ENCODE assay signal across 8 mouse cellular contexts in the genomic region with DNA sequence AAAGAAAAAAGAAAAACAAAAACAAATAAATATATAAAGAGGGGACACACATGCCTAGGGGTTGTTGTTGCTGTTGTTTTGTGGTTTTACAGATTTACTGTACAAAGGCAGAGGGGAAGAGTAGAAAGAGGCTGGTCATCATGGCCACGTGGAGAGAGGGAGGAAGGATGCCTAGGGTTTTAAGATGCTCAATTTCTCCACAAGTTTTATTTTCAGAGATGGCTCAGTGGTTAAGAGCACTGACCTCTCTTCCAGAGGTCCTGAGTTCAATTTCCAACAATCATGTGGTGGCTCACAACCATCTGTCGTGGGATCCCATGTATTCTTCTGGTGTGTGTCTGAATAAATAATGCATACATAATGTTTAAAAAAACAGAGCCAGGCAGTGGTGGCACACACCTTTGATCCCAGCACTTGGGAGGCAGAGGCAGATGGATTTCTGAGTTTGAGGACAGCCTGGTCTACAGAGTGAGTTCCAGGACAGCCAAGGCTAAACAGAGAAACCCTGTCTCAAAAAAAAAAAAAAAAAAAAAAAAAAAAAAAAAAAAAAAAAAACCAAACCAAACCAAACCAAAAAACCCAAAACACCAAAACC.
DNase-seq lines count a peak whose midpoint lies in the region; ATAC-seq and TF ChIP-seq lines count a peak whose summit lies in the region.
"Not testable (repeated sequence)": the region's sequence is repeated elsewhere in the genome, so short reads cannot be mapped to it uniquely, and the experiment has no call there.

No protein-coding gene starts in this region.

- not testable (repeated sequence) for H3K36me3 ChIP-seq in kidney, adult 2 months (ENCODE audit: control insufficient read depth, insufficient read depth, low read length); limb, embryonic 14.5 days (ENCODE audit: control insufficient read depth, insufficient read depth, low read length); splenic B cell, adult 2 months (ENCODE audit: control insufficient read depth, insufficient read depth, low read length, poor library complexity, severe bottlenecking)

- not testable (repeated sequence) for TF ChIP-seq CTCF in kidney, adult 2 months (conservative IDR thresholded peaks at IDR 0.05; ENCODE audit: insufficient read depth, insufficient read length, low read depth, low read length)

- H3K27me3 ChIP-seq in kidney, adult 2 months (replicated peaks; ENCODE audit: control insufficient read depth, insufficient read depth, low read length); limb, embryonic 14.5 days (ENCODE audit: control insufficient read depth, insufficient read depth, low read length); splenic B cell, adult 2 months (ENCODE audit: control insufficient read depth, insufficient read depth, low read length, poor library complexity, severe bottlenecking): not testable (repeated sequence)

- DNase-seq in B cell, adult 2 months = peak; percentile 18 to 25
- peak; percentile 40 for DNase-seq in adrenal gland, postnatal 14 days
- DNase-seq in embryo, embryonic 11.5 days (ENCODE audit: low read depth, low spot score) = peak; percentile 66
- DNase-seq in heart, adult 18-20 months = peak; percentile 13 to 34
- peak; percentile 37 for DNase-seq in kidney, adult 2 months
- DNase-seq in limb, embryonic 14.5 days (ENCODE audit: low spot score) = peak; percentile 84
- DNase-seq in splenic B cell, adult 2 months (ENCODE audit: low read depth, low spot score) = peak; percentile 71

- WGBS in kidney, adult 2 months = 71% methylated on average over 2 of the region's 2 CpGs
- WGBS in limb, embryonic 14.5 days = 68% methylated on average over 2 of the region's 2 CpGs

- H3K9me3 ChIP-seq in limb, embryonic 14.5 days (ENCODE audit: control insufficient read depth, low read length) = not testable (repeated sequence)

- H3K4me2 ChIP-seq in limb, embryonic 14.5 days (replicated peaks; ENCODE audit: low read depth, low read length, severe bottlenecking) = not testable (repeated sequence)

- not testable (repeated sequence) for H3K27ac ChIP-seq in kidney, adult 2 months (ENCODE audit: insufficient read depth, low read depth, low read length); limb, embryonic 14.5 days (replicated peaks; ENCODE audit: low read depth, low read length)

- not testable (repeated sequence) for TF ChIP-seq POLR2A in kidney, adult 2 months (IDR thresholded peaks at IDR 0.05; ENCODE audit: low read depth, low read length); limb, embryonic 14.5 days (IDR thresholded peaks at IDR 0.05; ENCODE audit: borderline replicate concordance, extremely low read depth, insufficient read depth, insufficient read length)

- H3K4me3 ChIP-seq in kidney, adult 2 months (ENCODE audit: insufficient read depth, low read depth, low read length); limb, embryonic 14.5 days (replicated peaks; ENCODE audit: low read length): not testable (repeated sequence)

- ATAC-seq in limb, embryonic 14.5 days (ENCODE audit: low FRiP score, low read depth) = peak; percentile 86; the same call in 1 of the 2 replicates
- ATAC-seq in monocyte, adult 5-6 weeks (replicated peaks; ENCODE audit: insufficient number of reproducible peaks, low FRiP score, low TSS enrichment, poor library complexity, severe bottlenecking) = peak; percentile 98

- H3K4me1 ChIP-seq in kidney, adult 2 months (ENCODE audit: control insufficient read depth, insufficient read depth, low read length); limb, embryonic 14.5 days (ENCODE audit: control insufficient read depth, insufficient read depth, low read length): not testable (repeated sequence)

- not testable (repeated sequence) for H3K9ac ChIP-seq in limb, embryonic 14.5 days (ENCODE audit: low read depth, low read length, severe bottlenecking)

Comparison
In these comparisons a context has a peak if more than half of its experiments do, and no peak if none do; other contexts are left out.
1. DNase-seq: peak in every context shown above with its lines; median percentile 84 in limb, embryonic 14.5 days; 71 in splenic B cell, adult 2 months; 66 in embryo, embryonic 11.5 days; 40 in adrenal gland, postnatal 14 days; 37 in kidney, adult 2 months; 24 in heart, adult 18-20 months; 22 in B cell, adult 2 months.